Mouse (Mus musculus) spleen, adult 2 months (tissue): ENCODE data around the gene C130032M10Rik.

Experiments used
- CTCF ChIP-seq: fragments of 200-500 bp; IDR thresholded peaks from 2 replicates; pipeline ENCODE4 v1.5.1; 2011; ENCODE audit warnings: mild to moderate bottlenecking, inconsistent platforms; ENCODE audit not compliant: insufficient read depth, insufficient read length, insufficient replicate concordance; ENCODE audit errors: extremely low read depth
- POLR2A ChIP-seq: fragments of 200-500 bp; IDR thresholded peaks from 2 replicates; pipeline ENCODE4 v1.6.1; 2011; ENCODE audit warnings: low read depth, low read length, inconsistent platforms

- TF ChIP-seq CTCF, result peak; percentile 19; the same call in 1 of the 2 replicates
- TF ChIP-seq POLR2A, result no peak
Observed at GRCm38 (mm10) chr9:114499783-114500515, 15.5 kb upstream of the C130032M10Rik start.
